Mouse (Mus musculus): ENCODE measurements around the gene Prdm10.

- TF ChIP-seq EP300 (IDR thresholded peaks at IDR 0.05) (no peak), CTCF (IDR thresholded peaks at IDR 0.05) (no peak)
These were observed 32.7 kb upstream of the Prdm10 start for GRCm38 (mm10) chr9:31247447-31248220.
